Mouse (Mus musculus) forebrain, embryonic 16.5 days (tissue): ENCODE measurements at regions not wholly inside any gene's neighbourhood (a gene's known extent, or its start where the extent isn't known, plus 50 kb on each side); places are given as distances from the start of the nearest gene placed in this dataset.

Source experiments
- ATAC-seq: fragments of 200-750 bp; cut with Nextera tagmentation; 2 replicates; pipeline ENCODE4 v1.8.0; 2017; ENCODE audit warnings: mild to moderate bottlenecking, moderate library complexity
- H3K27ac ChIP-seq: fragments of 300-500 bp; sonication (generic); 2 replicates; pipeline ENCODE4 v1.5.1; 2014; ENCODE audit warnings: low read length, control low read depth
- H3K27me3 ChIP-seq: fragments of 300-500 bp; sonication (generic); replicated peaks from 2 replicates; pipeline ENCODE4 v1.6.1; 2014; ENCODE audit warnings: low read length; ENCODE audit not compliant: control insufficient read depth, insufficient read depth
- H3K36me3 ChIP-seq: fragments of 300-500 bp; sonication (generic); 2 replicates; pipeline ENCODE4 v1.6.1; 2014; ENCODE audit not compliant: control insufficient read depth, insufficient read depth
- H3K4me1 ChIP-seq: fragments of 300-500 bp; sonication (generic); replicated peaks from 2 replicates; pipeline ENCODE4 v1.6.1; 2014; ENCODE audit warnings: low read length; ENCODE audit not compliant: control insufficient read depth, insufficient read depth
- H3K4me2 ChIP-seq: fragments of 300-500 bp; sonication (generic); 2 replicates; pipeline ENCODE4 v1.6.1; 2014; ENCODE audit warnings: mild to moderate bottlenecking, low read length, control low read depth
- H3K4me3 ChIP-seq: fragments of 300-500 bp; sonication (generic); replicated peaks from 2 replicates; pipeline ENCODE4 v1.5.1; 2014; ENCODE audit warnings: mild to moderate bottlenecking, low read length, control low read depth
- H3K9ac ChIP-seq: fragments of 300-500 bp; sonication (generic); replicated peaks from 2 replicates; pipeline ENCODE4 v1.6.1; 2014; ENCODE audit warnings: low read depth, low read length, control low read depth
- H3K9me3 ChIP-seq: fragments of 300-500 bp; sonication (generic); 2 replicates; pipeline ENCODE4 v1.6.1; 2016; ENCODE audit warnings: low read length; ENCODE audit not compliant: control insufficient read depth
- WGBS: fragments of 180-500 bp; shearing (Covaris S2); extraction: QIAGEN DNeasy Blood & Tissue Kit; methylation state at CpG from one replicate; pipeline ENCODE4 v1.1.7; 2014; 5-methylcytosine and 5-hydroxymethylcytosine counted together

DNA sequence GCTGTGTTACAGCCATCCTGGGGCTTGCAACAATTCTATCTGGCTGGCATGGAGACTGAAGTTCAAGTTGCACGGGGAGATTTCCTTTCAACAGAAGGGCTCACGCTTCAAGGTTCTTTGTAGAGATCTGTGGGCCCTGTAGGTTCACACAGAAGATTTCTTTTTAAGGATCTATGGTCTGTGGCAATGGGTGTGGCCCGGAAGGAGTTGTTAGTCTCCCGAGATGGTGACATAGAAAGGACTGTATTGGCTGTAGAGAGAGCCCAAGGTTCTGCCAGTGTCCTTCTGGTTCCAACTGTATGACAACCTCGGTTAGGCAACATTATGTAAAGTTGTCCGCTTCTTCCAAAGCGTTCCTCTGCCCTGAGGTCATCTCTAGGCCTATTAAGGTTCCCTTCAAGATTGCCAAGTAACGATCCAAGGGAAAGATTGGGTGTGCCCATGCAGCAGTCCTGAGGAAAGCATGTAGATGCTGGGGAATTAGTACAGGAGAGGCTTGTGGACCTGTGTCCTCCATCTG is 124.8 kb upstream of the Hes1 start:
- Histone ChIP-seq H3K9ac (no peak overlapping the region), H3K4me1 (no peaks in the 10 kb centered on the region), H3K4me3 (no peak overlapping the region), H3K27me3 (no peaks in the 10 kb centered on the region), H3K9me3 (no peaks in the 10 kb centered on the region), H3K27ac (no peak overlapping the region), H3K4me2 (no peak overlapping the region), H3K36me3 (no peaks in the 10 kb centered on the region)
- ATAC-seq = no peak
- 88% methylated on average over 8 of the region's 8 CpGs for WGBS

DNA sequence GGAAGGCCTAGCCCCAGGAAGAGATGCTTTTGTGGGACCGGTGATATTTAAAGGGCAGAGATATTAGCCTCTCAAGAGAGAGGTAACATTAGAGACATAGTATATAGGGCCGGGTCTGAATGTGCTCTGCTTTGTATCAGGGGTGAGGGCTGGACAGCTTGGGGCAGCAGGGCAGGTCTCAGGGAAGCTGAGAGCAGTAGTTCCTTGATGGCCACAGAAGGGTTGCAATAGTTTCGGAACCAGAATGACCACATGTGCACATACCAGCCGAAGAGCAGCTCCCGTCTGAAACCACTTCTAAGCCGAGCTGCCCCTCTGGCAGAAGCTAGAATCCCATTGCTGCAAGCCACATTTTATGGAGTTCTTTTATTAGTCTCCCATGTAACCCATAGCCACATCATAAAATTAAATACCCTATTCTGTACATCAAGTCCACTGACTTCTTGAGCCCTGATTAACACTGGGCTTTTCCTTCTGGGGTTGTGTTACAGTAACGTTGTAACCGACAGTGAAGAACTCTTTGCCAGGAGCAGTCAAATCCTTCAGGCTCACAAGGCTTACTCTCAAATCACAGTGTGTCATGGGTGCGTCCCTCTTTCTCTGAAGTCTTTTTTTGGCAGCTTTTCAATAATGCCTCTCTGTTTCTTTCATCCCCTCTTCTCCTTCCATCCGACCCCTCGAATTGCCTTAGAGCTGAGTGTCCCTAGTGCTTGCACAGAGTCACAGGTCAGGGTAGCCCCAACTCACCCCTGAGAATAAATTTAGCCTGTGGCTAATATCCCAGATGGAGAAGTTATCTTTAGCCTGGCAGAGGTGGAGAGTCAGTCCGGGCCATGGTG is 124.1 kb upstream of the Hes1 start:
- H3K4me3 ChIP-seq = no peak overlapping the region
- H3K4me1 ChIP-seq = no peaks in the 10 kb centered on the region
- no peak overlapping the region for H3K9ac ChIP-seq
- H3K27ac ChIP-seq = no peak overlapping the region
- H3K36me3 ChIP-seq = no peaks in the 10 kb centered on the region
- no peaks in the 10 kb centered on the region for H3K9me3 ChIP-seq
- no peak for ATAC-seq
- no peak overlapping the region for H3K4me2 ChIP-seq
- no peaks in the 10 kb centered on the region for H3K27me3 ChIP-seq
- WGBS = 77% methylated on average over 12 of the region's 12 CpGs

DNA sequence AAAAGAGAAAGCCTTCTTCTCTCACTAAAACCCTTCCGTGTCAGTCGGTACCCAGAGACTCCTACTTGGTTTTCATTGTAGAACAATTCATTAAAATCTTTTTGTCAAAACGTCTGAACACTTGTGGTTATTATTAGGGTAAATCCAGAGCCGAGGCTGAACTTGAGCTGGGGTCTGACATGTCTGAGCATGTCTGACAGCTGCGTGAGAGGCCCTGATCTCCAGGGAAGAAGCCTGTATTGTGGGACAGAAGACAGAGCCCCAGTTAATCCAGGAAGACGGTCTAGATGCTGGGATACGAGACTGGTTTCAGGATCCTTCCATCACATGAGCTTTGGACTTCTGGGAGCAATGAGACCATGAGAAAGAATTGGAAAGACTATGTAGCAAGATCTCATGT is 122.1 kb upstream of the Hes1 start:
- no peaks in the 10 kb centered on the region for H3K9me3 ChIP-seq
- no peak for ATAC-seq
- H3K27me3 ChIP-seq = no peaks in the 10 kb centered on the region
- H3K4me3 ChIP-seq = no peak overlapping the region
- H3K9ac ChIP-seq = no peak overlapping the region
- no peak overlapping the region for H3K27ac ChIP-seq
- no peak overlapping the region for H3K4me2 ChIP-seq
- peaks cover 12% of the 10 kb centered on the region for H3K4me1 ChIP-seq
- WGBS = 66% methylated on average over 7 of the region's 7 CpGs
- no peaks in the 10 kb centered on the region for H3K36me3 ChIP-seq

DNA sequence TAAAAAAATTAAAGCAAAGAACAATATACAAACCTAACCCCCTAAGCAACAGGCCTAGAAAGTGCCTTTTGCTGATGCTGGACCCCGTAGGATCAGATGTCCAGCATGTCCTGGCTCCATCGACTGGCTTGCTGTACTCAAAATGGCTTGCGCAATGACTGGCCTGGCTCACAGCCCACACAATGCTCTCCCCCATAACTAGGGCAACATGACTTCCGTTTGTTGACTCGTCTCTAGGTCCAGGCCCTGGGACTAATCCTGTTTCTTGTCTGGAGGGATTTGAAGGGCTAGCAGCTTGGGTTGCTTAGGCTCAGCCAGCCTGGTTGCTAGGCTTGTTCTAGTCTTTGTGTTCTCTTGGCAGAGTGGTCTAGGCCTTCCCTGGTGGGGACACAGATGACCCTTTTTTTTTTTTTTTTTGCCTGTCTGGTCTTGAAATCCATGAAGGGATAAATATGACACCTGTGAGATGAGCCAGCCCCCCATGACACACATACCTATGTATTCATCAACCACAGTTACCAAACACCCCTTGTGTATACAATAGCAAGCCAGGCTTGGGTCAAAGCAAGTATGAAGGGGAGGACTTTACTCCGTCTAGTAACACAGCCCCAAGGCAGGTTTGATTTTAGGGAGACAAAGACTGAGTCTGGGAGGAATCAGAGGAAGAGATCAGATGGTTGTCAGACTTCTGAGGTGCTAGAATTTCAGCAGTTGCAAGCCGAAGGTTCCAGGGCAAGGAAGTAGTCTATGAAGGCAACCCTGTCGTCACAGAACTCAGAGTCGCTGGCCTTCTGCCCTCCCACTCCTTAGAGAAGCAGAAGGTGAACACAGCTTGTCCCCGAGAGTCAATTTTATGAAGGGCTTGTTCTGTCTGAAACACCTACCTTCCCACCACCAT is 120.0 kb upstream of the Hes1 start:
- no peak overlapping the region for H3K4me2 ChIP-seq
- no peaks in the 10 kb centered on the region for H3K36me3 ChIP-seq
- no peaks in the 10 kb centered on the region for H3K27me3 ChIP-seq
- no peaks in the 10 kb centered on the region for H3K9me3 ChIP-seq
- H3K27ac ChIP-seq = no peak overlapping the region
- no peak overlapping the region for H3K4me3 ChIP-seq
- 90% methylated on average over 10 of the region's 10 CpGs for WGBS
- ATAC-seq = no peak
- no peak overlapping the region for H3K9ac ChIP-seq
- H3K4me1 ChIP-seq = peaks cover 12% of the 10 kb centered on the region

DNA sequence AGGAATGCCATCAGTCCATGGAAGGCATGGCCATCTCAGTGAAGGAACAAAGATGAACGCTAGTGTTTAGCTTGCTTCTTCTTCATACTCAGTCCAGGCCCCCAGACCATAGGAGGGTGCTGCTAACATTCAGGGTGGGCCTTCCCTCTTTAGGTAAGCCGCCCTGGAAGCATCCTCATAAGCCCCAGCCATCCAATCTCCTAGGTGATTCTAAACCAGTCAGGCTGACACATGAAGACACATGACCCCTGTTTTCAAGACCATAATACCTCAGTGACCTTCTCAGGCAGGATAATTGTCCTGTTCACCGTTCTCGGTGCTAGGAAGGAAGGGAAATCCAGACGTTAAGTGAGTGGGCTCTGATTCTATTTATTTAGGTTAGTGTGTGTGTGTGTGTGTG is 119.2 kb upstream of the Hes1 start:
- Histone ChIP-seq H3K4me1 (peaks cover 12% of the 10 kb centered on the region), H3K27me3 (no peaks in the 10 kb centered on the region), H3K36me3 (no peaks in the 10 kb centered on the region), H3K9ac (no peak overlapping the region), H3K9me3 (no peaks in the 10 kb centered on the region), H3K27ac (no peak overlapping the region), H3K4me3 (no peak overlapping the region), H3K4me2 (no peak overlapping the region)
- no peak for ATAC-seq
- WGBS = 65% methylated on average over 5 of the region's 5 CpGs

DNA sequence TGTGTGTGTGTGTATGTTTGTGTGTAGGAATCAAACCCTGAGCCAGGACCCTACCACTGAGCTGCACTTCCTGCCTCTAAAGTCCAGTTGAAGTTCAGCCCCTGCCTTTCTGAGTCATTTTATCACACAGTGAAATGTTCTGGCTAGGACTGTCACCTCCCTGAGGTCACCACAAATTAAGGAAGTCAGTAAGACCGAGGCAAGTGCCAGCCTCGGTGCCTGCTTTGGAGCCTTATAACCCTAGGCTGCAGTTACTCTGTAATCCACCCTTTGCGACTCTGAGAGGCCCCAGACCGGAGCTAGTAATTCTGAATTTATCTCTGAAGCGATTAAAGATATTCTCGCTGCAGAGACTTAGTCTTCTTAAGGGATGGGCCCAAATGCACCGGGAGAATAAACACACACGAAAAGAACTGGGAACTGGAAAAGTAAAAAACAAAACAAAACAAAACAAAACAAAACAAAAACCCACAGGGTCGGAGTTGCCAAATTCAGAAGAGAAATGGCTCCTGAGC is 118.8 kb upstream of the Hes1 start:
- ATAC-seq = no peak; the same call in 1 of the 2 replicates
- peaks cover 12% of the 10 kb centered on the region for H3K4me1 ChIP-seq
- no peaks in the 10 kb centered on the region for H3K27me3 ChIP-seq
- H3K4me2 ChIP-seq = peak overlapping the region; percentile 83
- H3K27ac ChIP-seq = no peak overlapping the region; the same call in 1 of the 2 replicates
- peak overlapping the region; percentile 51 for H3K9ac ChIP-seq
- WGBS = 6% methylated on average over 9 of the region's 9 CpGs
- no peaks in the 10 kb centered on the region for H3K36me3 ChIP-seq
- peak overlapping the region; percentile 40 for H3K4me3 ChIP-seq
- no peaks in the 10 kb centered on the region for H3K9me3 ChIP-seq

DNA sequence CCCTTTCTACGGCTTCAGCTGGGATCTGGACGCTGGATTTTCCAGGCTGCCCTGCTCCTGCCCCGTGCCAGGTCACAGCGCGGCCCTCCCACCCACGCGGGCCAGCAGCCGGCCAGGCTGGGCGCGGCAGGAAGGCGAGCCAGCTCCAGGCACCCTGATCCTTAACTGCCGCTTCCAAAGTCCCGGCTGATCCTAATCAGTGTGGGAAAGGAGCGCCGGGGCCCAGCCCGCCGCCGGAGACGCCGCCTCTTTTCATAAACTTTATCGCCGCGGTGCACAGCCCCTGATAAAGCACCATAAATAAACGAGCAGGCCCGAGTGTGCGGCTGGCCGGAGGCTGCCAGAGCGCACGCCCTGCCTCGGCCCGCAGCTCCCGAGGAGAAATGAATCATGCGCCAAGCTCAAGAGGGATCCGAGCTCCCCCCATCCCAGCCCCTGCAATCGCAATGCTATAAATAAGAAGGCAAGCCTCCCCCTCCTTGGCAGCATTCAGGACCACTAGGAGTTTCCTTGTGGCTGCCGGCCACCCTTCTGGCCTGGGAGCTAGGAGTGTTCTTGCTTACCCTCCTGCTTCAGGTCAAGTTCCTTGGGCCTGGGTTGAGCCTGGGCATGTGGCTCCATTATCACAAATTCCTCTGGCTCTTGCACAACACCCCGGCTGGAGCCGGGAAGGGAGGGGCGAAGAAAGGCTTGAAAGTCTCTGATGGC is 118.1 kb upstream of the Hes1 start:
- Histone ChIP-seq H3K9me3 (no peaks in the 10 kb centered on the region), H3K36me3 (no peaks in the 10 kb centered on the region), H3K4me2 (peak overlapping the region; percentile 83), H3K4me3 (peak overlapping the region; percentile 40), H3K27ac (no peak overlapping the region; the same call in 1 of the 2 replicates), H3K9ac (peak overlapping the region; percentile 51), H3K27me3 (no peaks in the 10 kb centered on the region), H3K4me1 (peaks cover 12% of the 10 kb centered on the region)
- WGBS = 2% methylated on average over 39 of the region's 39 CpGs
- ATAC-seq = peak; percentile 83

DNA sequence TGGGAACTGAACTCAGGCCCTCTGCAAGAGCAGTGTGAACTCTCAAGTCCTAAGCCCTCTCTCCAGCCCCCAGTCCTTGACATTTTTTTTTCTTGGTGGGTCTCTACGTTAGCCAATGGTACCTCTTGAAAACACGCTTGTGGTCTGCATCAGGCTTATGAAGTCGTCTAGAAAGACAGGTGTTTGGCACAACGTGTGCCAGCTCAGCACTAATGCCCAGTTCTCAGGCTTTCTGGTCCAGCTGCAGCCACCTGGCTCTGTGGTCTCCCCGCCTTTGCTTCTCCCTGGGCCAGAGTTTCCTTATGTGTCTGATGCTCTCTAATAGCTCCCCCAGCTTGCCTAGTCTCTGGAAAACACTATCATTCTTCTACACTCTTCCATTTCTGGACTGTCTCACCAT is 117.2 kb upstream of the Hes1 start:
- peaks cover 12% of the 10 kb centered on the region for H3K4me1 ChIP-seq
- WGBS = 85% methylated on average over 5 of the region's 5 CpGs
- H3K27ac ChIP-seq = no peak overlapping the region
- H3K36me3 ChIP-seq = no peaks in the 10 kb centered on the region
- no peaks in the 10 kb centered on the region for H3K9me3 ChIP-seq
- no peak overlapping the region for H3K4me2 ChIP-seq
- H3K4me3 ChIP-seq = no peak overlapping the region
- ATAC-seq = no peak
- H3K27me3 ChIP-seq = no peaks in the 10 kb centered on the region
- no peak overlapping the region for H3K9ac ChIP-seq
